Mouse (Mus musculus): Measurements from ENCODE around the gene Gm47955.
"Not testable (repeated sequence)": the region's sequence is repeated elsewhere in the genome, so short reads cannot be mapped to it uniquely, and the experiment has no call there.

Gene Gm47955

DNA sequence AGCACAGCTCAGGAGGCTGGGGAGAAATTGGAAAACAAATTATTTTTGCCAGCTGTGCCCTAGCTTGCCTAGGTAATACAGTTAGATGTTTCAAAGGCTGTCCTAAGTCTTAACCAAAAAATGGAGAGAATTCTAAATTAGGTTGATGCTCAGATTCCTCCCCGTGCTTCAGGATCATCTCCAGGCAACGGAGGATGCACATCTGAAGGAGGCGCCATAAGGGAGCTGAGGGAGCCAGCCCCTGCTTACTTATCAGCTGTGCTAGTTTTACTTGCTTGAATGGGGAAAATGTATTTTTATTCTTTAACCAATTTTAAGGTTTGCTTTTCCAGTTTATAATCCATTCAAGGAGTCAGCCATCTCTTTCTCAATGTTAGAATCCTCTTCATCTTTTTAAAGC lies 33.9 kb downstream of the Gm47955 start:
- DNase-seq (ENCODE audit: low spot score), result no peak

DNA sequence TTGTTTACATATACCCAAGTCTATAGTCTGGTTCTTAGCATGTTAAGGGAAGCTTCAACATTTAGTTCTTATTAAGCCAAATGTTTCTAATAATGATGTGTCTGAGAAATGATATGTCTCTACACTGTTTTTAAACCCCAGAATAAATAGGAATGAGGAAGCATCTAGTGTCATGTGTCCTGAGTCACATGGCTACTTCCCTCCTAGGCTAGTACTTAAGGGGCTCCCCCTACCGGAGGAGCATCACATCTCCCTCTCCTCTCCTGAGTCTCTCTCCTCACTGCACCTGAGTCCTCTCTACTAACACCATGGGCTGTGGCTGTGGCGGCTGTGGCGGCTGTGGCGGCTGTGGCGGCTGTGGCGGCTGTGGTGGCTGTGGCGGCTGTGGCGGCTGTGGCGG lies 40.2 kb downstream of the Gm47955 start, which contains the start of gene Gm47959:
TSS of gene Gm47959 (plus strand) at position 243 of the 400 bp plus-strand sequence.
- not testable (repeated sequence) for DNase-seq (ENCODE audit: low spot score)

DNA sequence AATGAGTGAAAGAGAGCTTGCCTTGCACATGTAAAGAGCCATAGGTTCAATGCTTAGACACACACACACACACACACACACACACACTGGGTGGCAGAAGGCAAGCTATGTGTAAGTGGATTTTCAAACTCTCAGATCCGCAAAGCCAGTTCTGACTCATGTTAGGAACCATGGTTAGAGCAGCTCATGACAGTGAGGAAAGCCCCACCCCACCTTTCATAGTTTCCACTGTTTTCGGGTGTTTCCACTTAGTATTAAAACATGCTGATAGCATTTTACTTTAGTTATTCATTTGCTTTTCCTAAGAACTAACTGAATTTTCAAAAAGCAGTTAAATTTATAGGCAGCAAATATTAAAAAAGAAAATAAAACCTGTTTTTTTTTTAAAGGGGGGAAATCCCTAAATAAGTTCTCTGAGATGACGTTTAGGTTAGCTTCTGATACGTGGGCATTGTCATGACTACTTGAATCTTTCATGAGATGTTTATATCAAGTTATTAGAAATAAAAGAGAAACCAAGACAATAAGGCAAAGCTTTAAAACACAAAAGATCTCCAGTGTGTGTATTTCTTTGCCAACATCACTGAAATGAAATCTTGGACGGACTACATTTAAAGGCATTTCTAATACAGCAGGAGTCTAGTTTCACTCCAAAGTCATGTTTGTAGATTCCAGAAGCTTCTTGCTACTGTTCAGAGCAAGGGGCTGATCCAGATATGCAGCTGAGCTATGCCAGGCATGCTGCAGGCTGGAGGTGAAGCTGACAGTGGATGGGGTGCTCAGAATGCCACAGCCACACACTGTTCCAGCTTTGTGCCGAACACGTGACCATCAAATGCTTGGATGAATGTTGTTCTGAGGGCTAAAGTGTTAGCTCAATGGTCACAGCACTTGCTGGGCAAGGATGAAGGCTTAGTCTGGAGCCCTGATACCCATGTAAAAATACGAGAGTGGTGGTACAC lies 46.4 kb downstream of the Gm47955 start:
- DNase-seq (ENCODE audit: low spot score), result no peak

DNA sequence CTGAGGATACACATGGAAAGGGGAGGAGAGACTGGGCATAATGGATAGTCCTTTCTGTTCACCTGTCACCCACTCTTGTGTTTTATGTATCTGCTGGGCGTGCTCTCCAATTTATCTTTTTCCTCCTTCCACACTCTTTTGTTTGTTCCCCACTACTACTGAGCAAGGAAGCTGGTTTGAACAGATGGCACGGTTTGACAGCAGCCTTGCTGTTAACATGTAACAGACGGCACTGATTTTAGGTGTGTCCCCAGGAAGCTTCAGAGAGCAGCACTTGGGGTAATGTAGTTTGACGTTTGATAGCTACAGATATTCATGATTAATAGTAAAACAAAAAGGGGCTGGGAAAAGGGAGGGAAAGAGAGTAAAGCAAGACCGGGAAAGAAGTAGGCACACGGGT lies 47.4 kb downstream of the Gm47955 start:
- no peak for DNase-seq (ENCODE audit: low spot score)

Data from T-cell, adult 2 months (primary cell).